Mouse (Mus musculus): ENCODE data around the gene Ang5. TPM values are rescaled to one million over a fixed set of nuclear protein-coding genes. Genes with fewer than 3 reads are reported as not detected.

Gene Ang5
- polyA plus RNA-seq (2017; shearing (Covaris generic)), result not detected

DNA sequence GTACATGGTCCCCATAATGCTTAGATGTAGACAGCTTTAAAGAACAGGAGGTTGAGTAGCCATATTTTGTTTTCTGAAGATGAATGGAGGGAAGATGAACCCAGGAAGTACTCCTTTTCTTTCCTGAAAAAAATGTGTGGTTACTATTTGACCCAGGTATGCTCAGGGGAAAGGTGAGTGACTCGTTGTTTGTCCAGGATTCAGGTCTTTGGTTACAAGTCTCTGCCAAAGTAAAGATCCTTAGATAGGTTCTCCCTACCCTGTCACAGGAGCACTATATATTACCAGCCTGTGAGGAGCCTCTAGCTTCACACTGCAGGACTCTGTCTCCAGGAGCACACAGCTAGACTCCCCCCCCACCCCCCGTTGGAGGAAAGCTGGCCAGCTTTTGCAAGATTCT lies at the start of gene Ang5:
Ang5 (plus strand) TSS at position 301 of the 400 bp plus-strand sequence.

DNA sequence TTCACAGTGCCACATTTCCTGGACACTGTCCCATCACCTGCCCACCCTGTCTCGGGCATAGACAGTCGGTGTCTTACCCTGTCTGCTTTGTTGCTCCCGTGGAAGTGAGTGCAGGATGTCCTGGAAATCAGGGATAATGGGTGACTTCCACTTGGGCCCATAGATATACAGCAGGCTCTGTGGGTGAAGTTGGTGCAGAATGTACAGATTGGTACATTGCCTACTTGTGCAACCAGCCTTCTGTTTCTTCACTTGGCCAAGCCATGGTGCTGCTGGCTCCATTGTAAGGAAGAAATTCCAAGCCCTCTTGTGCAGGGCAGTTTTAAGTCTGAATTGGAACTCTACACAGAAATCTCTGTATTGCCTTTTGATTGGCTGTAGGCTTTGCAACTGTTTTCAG lies 33.4 kb upstream of the Ang5 start, which contains the start of gene Ear10:
Ear10 (minus strand) TSS at position 101 of the 400 bp plus-strand sequence.

DNA sequence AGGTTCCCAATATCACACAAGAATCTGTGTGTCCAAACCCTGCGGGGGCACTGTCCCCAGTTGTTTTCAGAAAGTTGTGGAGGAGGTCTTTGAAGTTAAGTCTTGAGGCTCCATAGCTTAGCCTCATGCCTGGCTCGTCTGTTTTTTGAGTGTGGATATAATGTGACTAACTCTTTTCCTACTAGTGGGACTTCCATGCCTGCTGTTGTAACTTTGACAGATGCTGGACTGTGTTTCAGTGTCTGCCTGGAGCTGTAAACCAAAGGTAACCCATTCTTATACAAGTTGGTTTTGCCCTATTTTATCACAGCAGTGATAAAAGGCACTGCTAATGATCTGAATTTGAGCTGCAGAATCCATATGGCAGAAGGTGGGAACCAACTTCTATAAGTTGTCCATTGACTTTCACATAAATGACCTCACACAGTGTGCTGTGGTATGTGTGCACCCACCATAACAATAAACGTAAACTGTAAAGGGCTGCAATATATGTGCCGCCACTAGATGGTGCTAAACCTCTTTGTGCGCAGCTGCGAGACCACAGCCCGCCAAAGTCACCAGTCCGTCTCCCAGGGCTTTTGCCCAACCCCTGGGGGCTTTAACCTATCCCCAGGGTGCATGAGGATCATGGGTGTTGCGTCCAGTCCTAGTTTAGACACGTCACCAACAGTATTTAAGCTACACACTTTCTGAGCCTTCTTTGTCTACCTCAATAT lies 32.0 kb upstream of the Ang5 start, which contains the start of gene Gm8113:
Gm8113 (plus strand) TSS at position 703 of the 716 bp plus-strand sequence.

DNA sequence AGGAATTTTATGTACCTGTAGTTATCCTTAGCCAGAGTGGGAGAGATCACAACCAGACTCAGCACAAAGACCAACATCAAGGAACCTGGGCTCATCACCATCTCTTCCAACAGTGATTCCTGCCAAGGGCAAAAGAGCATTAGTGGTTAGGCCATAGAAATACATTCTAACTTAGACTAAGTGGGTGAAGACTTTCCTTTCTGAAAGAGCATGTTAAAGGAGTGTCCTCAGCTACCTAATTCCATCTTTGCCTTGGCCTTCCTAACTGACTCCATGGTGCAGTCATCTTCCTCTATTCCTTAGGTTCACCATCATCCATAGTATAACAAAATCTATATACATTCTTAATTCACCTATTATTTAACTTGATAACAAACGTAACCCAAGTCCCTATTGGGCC lies 45.3 kb downstream of the Ang5 start, which contains the start of gene Ang6:
Ang6 (minus strand) TSS at position 101 of the 400 bp plus-strand sequence.

Other genes with a start within 250 kb of the Ang5 start
- not detected for gene Gm16506, start 229.6 kb upstream of the Ang5 start, polyA plus RNA-seq (2017; shearing (Covaris generic))
- not detected for gene Gm6526, start 209.2 kb upstream of the Ang5 start, polyA plus RNA-seq (2017; shearing (Covaris generic))
- gene Gm8180, start 172.3 kb upstream of the Ang5 start, polyA plus RNA-seq (2017; shearing (Covaris generic)), result not detected
- not detected for gene Ear1, start 81.6 kb upstream of the Ang5 start, polyA plus RNA-seq (2017; shearing (Covaris generic))
- not detected for gene Ear10, start 33.5 kb upstream of the Ang5 start, polyA plus RNA-seq (2017; shearing (Covaris generic))
- 0.19 TPM for gene Gm8113, start 31.7 kb upstream of the Ang5 start, polyA plus RNA-seq (2017; shearing (Covaris generic))
- gene Ang6, start 45.2 kb downstream of the Ang5 start, polyA plus RNA-seq (2017; shearing (Covaris generic)), result not detected
- gene Ear2, start 145.6 kb downstream of the Ang5 start, polyA plus RNA-seq (2017; shearing (Covaris generic)), result not detected
- gene Gm3327, start 166.8 kb downstream of the Ang5 start, polyA plus RNA-seq (2017; shearing (Covaris generic)), result not detected
- not detected for gene Gm8212, start 240.6 kb downstream of the Ang5 start, polyA plus RNA-seq (2017; shearing (Covaris generic))

Data from effector memory CD4-positive, alpha-beta T cell, adult 5 months (primary cell).